In genomic region chr3:107758176-107758575, GRCm38 (mm10) we compare ENCODE assay signal across 10 mouse cellular contexts. TPM values are rescaled to one million over a fixed set of nuclear protein-coding genes. Genes with fewer than 3 reads are reported as not detected.
DNase-seq lines count a peak whose midpoint lies in the region; ATAC-seq lines count a peak whose summit lies in the region.
"Had no signal": no experiment of that assay in that cellular context is flagged by ENCODE, and none has a peak within 500 bp of the region (broad histone marks: within the 10 kb centered on the region; RNA-seq: fewer than 3 reads in every experiment).

No protein-coding gene starts in this region.

- peak overlapping the region; percentile 78 for H3K4me3 ChIP-seq in kidney, embryonic 16.5 days (ENCODE audit: low read length)
- H3K4me3 ChIP-seq in embryonic facial prominence, embryonic 12.5 days, result no peak overlapping the region
- no peak overlapping the region for H3K4me3 ChIP-seq in hindbrain, embryonic 14.5 days (replicated peaks; ENCODE audit: low read length)
- no peak overlapping the region for H3K4me3 ChIP-seq in midbrain, embryonic 15.5 days

- no peak overlapping the region for H3K9ac ChIP-seq in kidney, embryonic 16.5 days (replicated peaks; ENCODE audit: low read length)
- no peak overlapping the region for H3K9ac ChIP-seq in embryonic facial prominence, embryonic 12.5 days
- no peak overlapping the region for H3K9ac ChIP-seq in hindbrain, embryonic 14.5 days
- no peak overlapping the region for H3K9ac ChIP-seq in midbrain, embryonic 15.5 days

- 0 out of 2 replicates have a peak, but pooled peaks cover 4% of the 10 kb centered on the region for H3K27me3 ChIP-seq in kidney, embryonic 16.5 days (ENCODE audit: insufficient read depth, low read length)
- no peaks in the 10 kb centered on the region for H3K27me3 ChIP-seq in embryonic facial prominence, embryonic 12.5 days
- no peaks in the 10 kb centered on the region for H3K27me3 ChIP-seq in hindbrain, embryonic 14.5 days (ENCODE audit: control insufficient read depth, insufficient read depth, low read length)
- H3K27me3 ChIP-seq in midbrain, embryonic 15.5 days (replicated peaks), result no peaks in the 10 kb centered on the region
- H3K27me3 ChIP-seq: Patski had no signal

- no peak for ATAC-seq in kidney, embryonic 16.5 days (ENCODE audit: low FRiP score, low TSS enrichment)
- no peak for ATAC-seq in embryonic facial prominence, embryonic 12.5 days (ENCODE audit: insufficient number of reproducible peaks, insufficient read depth, low FRiP score, low TSS enrichment)
- ATAC-seq in hindbrain, embryonic 14.5 days (ENCODE audit: low FRiP score), result no peak
- no peak for ATAC-seq in midbrain, embryonic 15.5 days (replicated peaks)
- ATAC-seq: Patski had no signal

- H3K4me2 ChIP-seq in kidney, embryonic 16.5 days (replicated peaks; ENCODE audit: low read depth, low read length), result peak overlapping the region; percentile 82
- H3K4me2 ChIP-seq in embryonic facial prominence, embryonic 12.5 days (replicated peaks), result peak overlapping the region; percentile 81
- peak overlapping the region; percentile 98 for H3K4me2 ChIP-seq in hindbrain, embryonic 14.5 days (replicated peaks)
- peak overlapping the region; percentile 92 for H3K4me2 ChIP-seq in midbrain, embryonic 15.5 days

- no peak overlapping the region for H3K27ac ChIP-seq in kidney, embryonic 16.5 days (ENCODE audit: low read length)
- no peak overlapping the region for H3K27ac ChIP-seq in embryonic facial prominence, embryonic 12.5 days
- no peak overlapping the region for H3K27ac ChIP-seq in hindbrain, embryonic 14.5 days
- no peak overlapping the region for H3K27ac ChIP-seq in midbrain, embryonic 15.5 days

- H3K36me3 ChIP-seq in kidney, embryonic 16.5 days (ENCODE audit: insufficient read depth, low read length), result peaks cover 3% of the 10 kb centered on the region; the same call in 1 of the 2 replicates
- peaks cover 8% of the 10 kb centered on the region for H3K36me3 ChIP-seq in embryonic facial prominence, embryonic 12.5 days
- no peaks in the 10 kb centered on the region; the same call in 1 of the 2 replicates for H3K36me3 ChIP-seq in hindbrain, embryonic 14.5 days (replicated peaks; ENCODE audit: control insufficient read depth, insufficient read depth)
- H3K36me3 ChIP-seq in midbrain, embryonic 15.5 days (replicated peaks), result no peaks in the 10 kb centered on the region

- H3K9me3 ChIP-seq in kidney, embryonic 16.5 days (ENCODE audit: low read length), result no peaks in the 10 kb centered on the region
- H3K9me3 ChIP-seq in embryonic facial prominence, embryonic 12.5 days, result no peaks in the 10 kb centered on the region
- H3K9me3 ChIP-seq in hindbrain, embryonic 14.5 days (ENCODE audit: control insufficient read depth, low read length), result no peaks in the 10 kb centered on the region
- no peaks in the 10 kb centered on the region for H3K9me3 ChIP-seq in midbrain, embryonic 15.5 days

- 65% methylated on average over 2 of the region's 2 CpGs for WGBS in kidney, embryonic 16.5 days
- WGBS in embryonic facial prominence, embryonic 12.5 days, result 74% methylated on average over 2 of the region's 2 CpGs
- 80% methylated on average over 2 of the region's 2 CpGs for WGBS in hindbrain, embryonic 14.5 days
- WGBS in midbrain, embryonic 15.5 days, result 89% methylated on average over 2 of the region's 2 CpGs

- no peak for DNase-seq in kidney, adult 11 months
- no peak for DNase-seq in hindbrain, embryonic 14.5 days (ENCODE audit: low spot score)
- DNase-seq in right cerebral cortex, postnatal 25 days, result no peak
- no peak for DNase-seq in adrenal gland, postnatal 14 days
- no peak for DNase-seq in spleen, adult 18-20 months
- DNase-seq: thymus, adult 2 months had no signal

- peaks cover 19% of the 10 kb centered on the region for H3K4me1 ChIP-seq in kidney, embryonic 16.5 days (ENCODE audit: insufficient read depth, low read length)
- peaks cover 13% of the 10 kb centered on the region for H3K4me1 ChIP-seq in embryonic facial prominence, embryonic 12.5 days
- peaks cover 19% of the 10 kb centered on the region for H3K4me1 ChIP-seq in hindbrain, embryonic 14.5 days (replicated peaks; ENCODE audit: control insufficient read depth, insufficient read depth, low read length)
- H3K4me1 ChIP-seq in midbrain, embryonic 15.5 days, result peaks cover 27% of the 10 kb centered on the region

RNA-seq across cellular contexts. Expression of gene Csf1, which starts 2.1 kb away (rescaled TPM):
- 9.0 and 9.4 TPM in 2 replicates for polyA plus RNA-seq in kidney, embryonic 16.5 days (2015; fragmentation: Nextera tagmentation; extraction: Ambion mirVana)
- 7.2 TPM in 2 replicates for polyA plus RNA-seq in embryonic facial prominence, embryonic 12.5 days (2016; fragmentation: Nextera tagmentation; extraction: Ambion mirVana)
- polyA plus RNA-seq in hindbrain, embryonic 14.5 days (2014; fragmentation: Nextera tagmentation; extraction: Ambion mirVana), result 7.8 and 7.9 TPM in 2 replicates
- polyA plus RNA-seq in midbrain, embryonic 15.5 days (2015; fragmentation: Nextera tagmentation; extraction: Ambion mirVana), result 6.7 and 7.9 TPM in 2 replicates
- total RNA-seq in adrenal gland, postnatal 14 days (2021), result 17.4 and 18.5 TPM in 2 replicates
